ENCODE assay signal across 34 mouse cellular contexts in the genomic region with DNA sequence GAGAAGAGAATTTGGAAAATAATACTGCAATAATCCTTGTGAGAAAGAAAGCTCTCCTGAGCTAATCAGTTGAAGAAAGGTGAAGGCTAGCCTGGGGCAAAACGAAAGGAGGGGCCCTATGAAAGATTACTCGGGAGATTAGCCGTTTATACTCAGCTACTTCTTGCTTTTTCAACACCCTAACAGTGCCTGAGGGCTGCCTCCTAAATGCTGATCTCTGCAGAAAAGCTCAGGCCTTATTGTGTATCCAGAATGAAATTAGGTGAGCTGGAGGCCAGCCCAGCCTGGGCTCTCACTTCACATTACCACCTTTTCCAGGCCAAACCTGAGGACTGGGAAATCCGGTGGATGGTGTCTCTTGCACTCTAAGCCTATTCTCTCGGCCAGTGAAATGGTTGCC. TPM values are rescaled to one million over a fixed set of nuclear protein-coding genes. Genes with fewer than 3 reads are reported as not detected.
DNase-seq lines count a peak whose midpoint lies in the region; ATAC-seq and TF ChIP-seq lines count a peak whose summit lies in the region.
"Had no signal": no experiment of that assay in that cellular context is flagged by ENCODE, and none has a peak within 500 bp of the region (broad histone marks: within the 10 kb centered on the region; RNA-seq: fewer than 3 reads in every experiment).

No protein-coding gene starts in this region.

- H3K27ac ChIP-seq in forebrain, embryonic 13.5 days = no peak overlapping the region
- no peak overlapping the region for H3K27ac ChIP-seq in forebrain, postnatal 0 days (ENCODE audit: low read depth, low read length)
- no peak overlapping the region for H3K27ac ChIP-seq in forebrain, embryonic 16.5 days (ENCODE audit: low read length)
- H3K27ac ChIP-seq in forebrain, embryonic 10.5 days = no peak overlapping the region
- H3K27ac ChIP-seq in midbrain, embryonic 14.5 days (replicated peaks; ENCODE audit: low read depth, low read length) = no peak overlapping the region
- H3K27ac ChIP-seq in midbrain, embryonic 15.5 days = no peak overlapping the region
- H3K27ac ChIP-seq: embryonic facial prominence, embryonic 15.5 days; heart, adult 2 months; heart, embryonic 10.5 days; heart, embryonic 13.5 days; hindbrain, embryonic 14.5 days; hindbrain, postnatal 0 days had no signal

- no peaks in the 10 kb centered on the region for H3K27me3 ChIP-seq in forebrain, embryonic 13.5 days
- H3K27me3 ChIP-seq in forebrain, postnatal 0 days (ENCODE audit: insufficient read depth, low read length) = no peaks in the 10 kb centered on the region
- H3K27me3 ChIP-seq in forebrain, embryonic 16.5 days (replicated peaks; ENCODE audit: control insufficient read depth, insufficient read depth, low read length) = no peaks in the 10 kb centered on the region
- H3K27me3 ChIP-seq in forebrain, embryonic 10.5 days (ENCODE audit: poor library complexity, severe bottlenecking) = no peaks in the 10 kb centered on the region
- H3K27me3 ChIP-seq in midbrain, embryonic 14.5 days (ENCODE audit: control insufficient read depth, insufficient read depth, low read length) = no peaks in the 10 kb centered on the region
- H3K27me3 ChIP-seq in midbrain, embryonic 15.5 days (replicated peaks) = no peaks in the 10 kb centered on the region
- H3K27me3 ChIP-seq: CH12.LX; embryonic facial prominence, embryonic 15.5 days; heart, embryonic 13.5 days; Patski had no signal

- H3K4me2 ChIP-seq in forebrain, embryonic 13.5 days = no peak overlapping the region
- H3K4me2 ChIP-seq in forebrain, postnatal 0 days (ENCODE audit: low read depth) = no peak overlapping the region
- H3K4me2 ChIP-seq in forebrain, embryonic 16.5 days (ENCODE audit: low read length) = no peak overlapping the region
- H3K4me2 ChIP-seq in midbrain, embryonic 14.5 days (ENCODE audit: low read length) = no peak overlapping the region
- no peak overlapping the region for H3K4me2 ChIP-seq in midbrain, embryonic 15.5 days
- H3K4me2 ChIP-seq: embryonic facial prominence, embryonic 15.5 days; heart, embryonic 13.5 days; hindbrain, embryonic 14.5 days had no signal

- WGBS in forebrain, embryonic 13.5 days = 48% methylated on average over 5 of the region's 5 CpGs
- 31% methylated on average over 5 of the region's 5 CpGs for WGBS in forebrain, postnatal 0 days
- WGBS in forebrain, embryonic 16.5 days = 27% methylated on average over 5 of the region's 5 CpGs
- 68% methylated on average over 5 of the region's 5 CpGs for WGBS in forebrain, embryonic 10.5 days
- WGBS in midbrain, embryonic 14.5 days = 60% methylated on average over 5 of the region's 5 CpGs
- 58% methylated on average over 5 of the region's 5 CpGs for WGBS in midbrain, embryonic 15.5 days

- DNase-seq in forebrain, postnatal 0 days = no peak
- DNase-seq in forebrain, embryonic 10.5 days (ENCODE audit: extremely low spot score, low spot score) = no peak
- DNase-seq in midbrain, embryonic 14.5 days = peak; percentile 23
- peak; percentile 3 for DNase-seq in ZHBTc4 (ENCODE audit: low read depth, low spot score)
- DNase-seq in kidney, adult 9 months = no peak
- DNase-seq: adrenal gland, adult 2 months; adrenal gland, postnatal 14 days; B cell, adult 2 months; cerebellum, adult 11-12 months; cerebellum, adult 8-10 months; cerebellum, postnatal 10 days; cerebellum, postnatal 36 days; embryo, embryonic 11 days; gastrocnemius, postnatal 10 days; gastrocnemius, postnatal 36 days; heart, adult 2 months; heart, postnatal 14 days; heart, postnatal 4 days had no signal

- H3K9ac ChIP-seq in forebrain, embryonic 13.5 days = no peak overlapping the region
- no peak overlapping the region for H3K9ac ChIP-seq in forebrain, postnatal 0 days
- H3K9ac ChIP-seq in forebrain, embryonic 16.5 days (replicated peaks; ENCODE audit: low read depth, low read length) = no peak overlapping the region
- no peak overlapping the region for H3K9ac ChIP-seq in midbrain, embryonic 14.5 days (replicated peaks; ENCODE audit: low read length)
- no peak overlapping the region for H3K9ac ChIP-seq in midbrain, embryonic 15.5 days
- H3K9ac ChIP-seq: embryonic facial prominence, embryonic 15.5 days; heart, embryonic 13.5 days; hindbrain, embryonic 14.5 days had no signal

- H3K4me1 ChIP-seq in forebrain, embryonic 13.5 days = no peaks in the 10 kb centered on the region
- no peaks in the 10 kb centered on the region for H3K4me1 ChIP-seq in forebrain, postnatal 0 days (ENCODE audit: insufficient read depth)
- 0 out of 2 replicates have a peak, but pooled peaks cover 5% of the 10 kb centered on the region for H3K4me1 ChIP-seq in forebrain, embryonic 16.5 days (replicated peaks; ENCODE audit: control insufficient read depth, insufficient read depth, low read length)
- H3K4me1 ChIP-seq in forebrain, embryonic 10.5 days = no peaks in the 10 kb centered on the region
- no peaks in the 10 kb centered on the region for H3K4me1 ChIP-seq in midbrain, embryonic 14.5 days (ENCODE audit: control insufficient read depth, insufficient read depth, low read length)
- H3K4me1 ChIP-seq in midbrain, embryonic 15.5 days = no peaks in the 10 kb centered on the region
- H3K4me1 ChIP-seq: embryonic facial prominence, embryonic 15.5 days; heart, embryonic 10.5 days; heart, embryonic 13.5 days had no signal

- no peak overlapping the region for H3K4me3 ChIP-seq in forebrain, embryonic 13.5 days
- no peak overlapping the region for H3K4me3 ChIP-seq in forebrain, postnatal 0 days (ENCODE audit: low read depth, low read length)
- no peak overlapping the region for H3K4me3 ChIP-seq in forebrain, embryonic 16.5 days (replicated peaks; ENCODE audit: low read length)
- H3K4me3 ChIP-seq in forebrain, embryonic 10.5 days = no peak overlapping the region
- no peak overlapping the region for H3K4me3 ChIP-seq in midbrain, embryonic 14.5 days (replicated peaks; ENCODE audit: low read depth, low read length)
- H3K4me3 ChIP-seq in midbrain, embryonic 15.5 days = no peak overlapping the region
- H3K4me3 ChIP-seq: embryonic facial prominence, embryonic 15.5 days; heart, adult 2 months; heart, embryonic 10.5 days; heart, embryonic 13.5 days had no signal

- ATAC-seq in forebrain, embryonic 13.5 days = peak; percentile 58
- ATAC-seq in forebrain, postnatal 0 days = no peak
- peak; percentile 65 for ATAC-seq in forebrain, embryonic 16.5 days
- no peak for ATAC-seq in midbrain, embryonic 14.5 days (ENCODE audit: low FRiP score, low TSS enrichment)
- no peak for ATAC-seq in midbrain, embryonic 15.5 days (replicated peaks)
- ATAC-seq: hindbrain, postnatal 0 days; inflammation-experienced regulatory T-cells, adult 6 months; intestine, embryonic 16.5 days; Patski had no signal

- H3K9me3 ChIP-seq in forebrain, embryonic 13.5 days (replicated peaks) = no peaks in the 10 kb centered on the region
- H3K9me3 ChIP-seq in forebrain, postnatal 0 days (ENCODE audit: low read length) = no peaks in the 10 kb centered on the region
- H3K9me3 ChIP-seq in forebrain, embryonic 16.5 days (ENCODE audit: control insufficient read depth, low read length) = no peaks in the 10 kb centered on the region
- H3K9me3 ChIP-seq in forebrain, embryonic 10.5 days = no peaks in the 10 kb centered on the region
- no peaks in the 10 kb centered on the region for H3K9me3 ChIP-seq in midbrain, embryonic 14.5 days (ENCODE audit: control insufficient read depth, low read length)
- no peaks in the 10 kb centered on the region for H3K9me3 ChIP-seq in midbrain, embryonic 15.5 days
- H3K9me3 ChIP-seq: embryonic facial prominence, embryonic 15.5 days; heart, embryonic 10.5 days; heart, embryonic 13.5 days had no signal

- no peak for TF ChIP-seq CTCF in forebrain, postnatal 0 days (IDR thresholded peaks at IDR 0.05; ENCODE audit: low read depth)

- H3K36me3 ChIP-seq in forebrain, embryonic 13.5 days (ENCODE audit: poor library complexity, severe bottlenecking) = no peaks in the 10 kb centered on the region
- H3K36me3 ChIP-seq in forebrain, postnatal 0 days (ENCODE audit: insufficient read depth) = no peaks in the 10 kb centered on the region
- H3K36me3 ChIP-seq in forebrain, embryonic 16.5 days (ENCODE audit: control insufficient read depth, insufficient read depth) = no peaks in the 10 kb centered on the region
- H3K36me3 ChIP-seq in forebrain, embryonic 10.5 days (replicated peaks) = no peaks in the 10 kb centered on the region
- no peaks in the 10 kb centered on the region for H3K36me3 ChIP-seq in midbrain, embryonic 14.5 days (ENCODE audit: control insufficient read depth, insufficient read depth, low read length)
- H3K36me3 ChIP-seq in midbrain, embryonic 15.5 days (replicated peaks) = no peaks in the 10 kb centered on the region
- H3K36me3 ChIP-seq: embryonic facial prominence, embryonic 15.5 days; G1E; heart, embryonic 10.5 days; heart, embryonic 13.5 days had no signal

RNA-seq across cellular contexts. Expression of a gene that starts 49.0 kb away (rescaled TPM):
- not detected in 2 replicates for polyA plus RNA-seq in forebrain, embryonic 13.5 days (2015; fragmentation: Nextera tagmentation; extraction: Ambion mirVana)
- not detected in 2 replicates for total RNA-seq in forebrain, postnatal 0 days (2014; rRNA removed)
- not detected in 2 replicates for polyA plus RNA-seq in forebrain, postnatal 0 days (2015; fragmentation: Nextera tagmentation; extraction: Ambion mirVana)
- not detected in 2 replicates for polyA plus RNA-seq in forebrain, embryonic 16.5 days (2015; fragmentation: Nextera tagmentation; extraction: Ambion mirVana)
- 0.43 and 0.47 TPM in 2 replicates for polyA plus RNA-seq in forebrain, embryonic 10.5 days (2016; fragmentation: Nextera tagmentation; extraction: Ambion mirVana)
- not detected in 2 replicates for polyA plus RNA-seq in midbrain, embryonic 14.5 days (2014; fragmentation: Nextera tagmentation; extraction: Ambion mirVana)
- not detected in 2 replicates for polyA plus RNA-seq in midbrain, embryonic 15.5 days (2015; fragmentation: Nextera tagmentation; extraction: Ambion mirVana)
- total RNA-seq: adrenal gland, adult 2 months; adrenal gland, postnatal 14 days; CH12.LX; G1E; granulocyte monocyte progenitor cell, adult 5-6 weeks; heart, adult 2 months; heart, postnatal 14 days; heart, postnatal 4 days; hindbrain, postnatal 0 days had no signal
- polyA plus RNA-seq: adrenal gland, adult 2 months; cortical plate, adult 2 months; G1E; heart, adult 2 months; hindbrain, postnatal 0 days; inflammation-experienced regulatory T-cells, adult 6 months; Patski had no signal

RNA-seq across cellular contexts. Expression of a gene that starts 57.6 kb away (rescaled TPM):
- polyA plus RNA-seq in forebrain, embryonic 13.5 days (2015; fragmentation: Nextera tagmentation; extraction: Ambion mirVana) = not detected in 2 replicates
- 0.38 TPM in 1 of 2 replicates, not detected in the other for total RNA-seq in forebrain, postnatal 0 days (2014; rRNA removed)
- not detected in 2 replicates for polyA plus RNA-seq in forebrain, postnatal 0 days (2015; fragmentation: Nextera tagmentation; extraction: Ambion mirVana)
- not detected in 2 replicates for polyA plus RNA-seq in forebrain, embryonic 16.5 days (2015; fragmentation: Nextera tagmentation; extraction: Ambion mirVana)
- polyA plus RNA-seq in forebrain, embryonic 10.5 days (2016; fragmentation: Nextera tagmentation; extraction: Ambion mirVana) = not detected in 2 replicates
- polyA plus RNA-seq in midbrain, embryonic 14.5 days (2014; fragmentation: Nextera tagmentation; extraction: Ambion mirVana) = not detected in 2 replicates
- polyA plus RNA-seq in midbrain, embryonic 15.5 days (2015; fragmentation: Nextera tagmentation; extraction: Ambion mirVana) = not detected in 2 replicates
- total RNA-seq: adrenal gland, adult 2 months; adrenal gland, postnatal 14 days; CH12.LX; G1E; granulocyte monocyte progenitor cell, adult 5-6 weeks; heart, adult 2 months; heart, postnatal 14 days; hindbrain, postnatal 0 days had no signal
- polyA plus RNA-seq: adrenal gland, adult 2 months; cortical plate, adult 2 months; G1E; heart, adult 2 months; hindbrain, embryonic 11.5 days; hindbrain, embryonic 14.5 days; hindbrain, postnatal 0 days; inflammation-experienced regulatory T-cells, adult 6 months; intestine, embryonic 16.5 days; Patski had no signal

Comparison
In these comparisons a context has a peak if more than half of its experiments do, and no peak if none do; other contexts are left out.
1. ATAC-seq: peak in forebrain, embryonic 13.5 days (single experiment) and forebrain, embryonic 16.5 days (single experiment); none in forebrain, postnatal 0 days (single experiment), midbrain, embryonic 14.5 days (single experiment) and midbrain, embryonic 15.5 days (single experiment).
2. DNase-seq: peak in midbrain, embryonic 14.5 days (single experiment) and ZHBTc4 (single experiment); none in forebrain, postnatal 0 days (single experiment), forebrain, embryonic 10.5 days (single experiment) and kidney, adult 9 months (single experiment).